Mouse (Mus musculus) MEL (cell line): ENCODE results near the gene Prph. TPM values are rescaled to one million over a fixed set of nuclear protein-coding genes. Genes with fewer than 3 reads are reported as not detected.

Experiments
- DNase-seq: peaks from one replicate; pipeline ENCODE4 v3.0.0; 2011; ENCODE audit warnings: low read depth, low spot score
- H3K27ac ChIP-seq: 2 replicates; pipeline ENCODE4 v1.5.1; 2012; ENCODE audit warnings: low read depth, mild to moderate bottlenecking, control low read depth, low read length, moderate library complexity; ENCODE audit not compliant: control insufficient read depth
- H3K27me3 ChIP-seq, 2 experiments: fragments of 150-350 bp in 1 of 2; sonication (generic) in 1 of 2; 2 replicates each; pipeline ENCODE4 v1.6.1; 2012; ENCODE audit warnings: low read length in 2 of 2, mild to moderate bottlenecking in 2 of 2, improper control_type of control experiment in 1 of 2, moderate library complexity in 1 of 2; ENCODE audit not compliant: insufficient read depth in 2 of 2, control insufficient read depth in 1 of 2
- H3K36me3 ChIP-seq, 2 experiments: 2 replicates each; pipeline ENCODE4 v1.6.1; 2012 to 2014; ENCODE audit warnings: low read length in 2 of 2, improper control_type of control experiment in 1 of 2, inconsistent platforms in 1 of 2, mild to moderate bottlenecking in 1 of 2; ENCODE audit not compliant: insufficient read depth in 2 of 2, control insufficient read depth in 1 of 2
- H3K4me1 ChIP-seq, 2 experiments: fragments of 150-350 bp in 1 of 2; sonication (generic) in 1 of 2; 2 replicates each; pipeline ENCODE4 v1.6.1; 2012; ENCODE audit warnings: low read length in 2 of 2, improper control_type of control experiment in 1 of 2, mild to moderate bottlenecking in 1 of 2; ENCODE audit not compliant: insufficient read depth in 2 of 2, control insufficient read depth in 1 of 2
- H3K4me3 ChIP-seq, 2 experiments: fragments of 150-350 bp in 1 of 2; sonication (generic) in 1 of 2; 2 replicates each; pipeline ENCODE4 v1.5.1; 2012; ENCODE audit warnings: low read depth in 2 of 2, low read length in 2 of 2, mild to moderate bottlenecking in 2 of 2, moderate library complexity in 2 of 2, control low read depth in 1 of 2, improper control_type of control experiment in 1 of 2; ENCODE audit not compliant: control insufficient read depth in 1 of 2, insufficient read depth in 1 of 2
- H3K79me2 ChIP-seq: 2 replicates; pipeline ENCODE4 v1.6.1; 2012; ENCODE audit warnings: mild to moderate bottlenecking, low read length, moderate library complexity; ENCODE audit not compliant: control insufficient read depth, poor library complexity, insufficient read depth
- H3K9ac ChIP-seq: 2 replicates; pipeline ENCODE4 v1.6.1; 2012; ENCODE audit warnings: low read depth, mild to moderate bottlenecking, control low read depth, low read length, moderate library complexity; ENCODE audit not compliant: control insufficient read depth, poor library complexity, severe bottlenecking
- H3K9me3 ChIP-seq: fragments of 150-350 bp; sonication (generic); replicated peaks from 2 replicates; pipeline ENCODE4 v1.6.1; 2012; ENCODE audit warnings: mild to moderate bottlenecking, low read length, improper control_type of control experiment, moderate library complexity; ENCODE audit not compliant: insufficient read depth
- BHLHE40 ChIP-seq: IDR thresholded peaks from 2 replicates; pipeline ENCODE4 v1.6.1; 2012; ENCODE audit warnings: low read depth, mild to moderate bottlenecking, inconsistent platforms, low read length, improper control_type of control experiment, borderline replicate concordance
- CHD1 ChIP-seq: IDR thresholded peaks from 2 replicates; pipeline ENCODE4 v1.6.1; 2012; ENCODE audit warnings: low read depth, mild to moderate bottlenecking, inconsistent platforms, low read length, improper control_type of control experiment
- CHD2 ChIP-seq: IDR thresholded peaks from 2 replicates; pipeline ENCODE4 v1.6.1; 2011; ENCODE audit warnings: low read length, improper control_type of control experiment
- CTCF ChIP-seq, 3 experiments: IDR thresholded peaks in 2 of 3; conservative IDR thresholded peaks in 1 of 3; 2 replicates each; pipeline ENCODE4 v1.5.1; 2011 to 2012; ENCODE audit warnings: low read length in 3 of 3, low read depth in 2 of 3, mild to moderate bottlenecking in 2 of 3, improper control_type of control experiment in 1 of 3, inconsistent platforms in 1 of 3, mixed read lengths in 1 of 3, moderate library complexity in 1 of 3; ENCODE audit not compliant: control insufficient read depth in 1 of 3, insufficient read depth in 1 of 3, poor library complexity in 1 of 3, severe bottlenecking in 1 of 3
- E2F4 ChIP-seq: IDR thresholded peaks from 2 replicates; pipeline ENCODE4 v1.6.1; 2011; ENCODE audit warnings: low read depth, low read length, improper control_type of control experiment, borderline replicate concordance
- ELF1 ChIP-seq: IDR thresholded peaks from 2 replicates; pipeline ENCODE4 v1.6.1; 2014; ENCODE audit warnings: low read depth, mild to moderate bottlenecking, inconsistent platforms, low read length, improper control_type of control experiment, moderate library complexity
- EP300 ChIP-seq, 2 experiments: IDR thresholded peaks; 2 replicates each; pipeline ENCODE4 v1.6.1; 2011; ENCODE audit warnings: improper control_type of control experiment in 2 of 2, low read length in 2 of 2, low read depth in 1 of 2, mild to moderate bottlenecking in 1 of 2
- GABPA ChIP-seq: IDR thresholded peaks from 2 replicates; pipeline ENCODE4 v1.6.1; 2012; ENCODE audit warnings: low read depth, mild to moderate bottlenecking, inconsistent platforms, low read length, improper control_type of control experiment, moderate library complexity
- GATA1 ChIP-seq: IDR thresholded peaks from 2 replicates; pipeline ENCODE4 v1.6.1; 2011; ENCODE audit warnings: low read depth, low read length, improper control_type of control experiment
- HCFC1 ChIP-seq: IDR thresholded peaks from 2 replicates; pipeline ENCODE4 v1.6.1; 2012; ENCODE audit warnings: low read depth, mild to moderate bottlenecking, inconsistent platforms, low read length, improper control_type of control experiment, moderate library complexity
- JUND ChIP-seq: IDR thresholded peaks from 2 replicates; pipeline ENCODE4 v1.6.1; 2011; ENCODE audit warnings: low read depth, mild to moderate bottlenecking, improper control_type of control experiment, low read length
- KAT2A ChIP-seq: conservative IDR thresholded peaks from 2 replicates; pipeline ENCODE4 v1.6.1; 2012; ENCODE audit warnings: low read depth, low read length, improper control_type of control experiment, inconsistent platforms
- MAFK ChIP-seq: IDR thresholded peaks from 2 replicates; pipeline ENCODE4 v1.6.1; 2011; ENCODE audit warnings: low read depth, mild to moderate bottlenecking, low read length, improper control_type of control experiment, borderline replicate concordance
- MAX ChIP-seq: IDR thresholded peaks from 2 replicates; pipeline ENCODE4 v1.6.1; 2011; ENCODE audit warnings: low read length, improper control_type of control experiment
- MAZ ChIP-seq: IDR thresholded peaks from 2 replicates; pipeline ENCODE4 v1.6.1; 2012; ENCODE audit warnings: low read depth, mild to moderate bottlenecking, inconsistent platforms, low read length, improper control_type of control experiment
- MEF2A ChIP-seq: IDR thresholded peaks from 2 replicates; pipeline ENCODE4 v1.6.1; 2014; ENCODE audit warnings: low read depth, mild to moderate bottlenecking, inconsistent platforms, low read length, improper control_type of control experiment; ENCODE audit not compliant: poor library complexity, insufficient replicate concordance, severe bottlenecking; ENCODE audit errors: extremely low read depth
- MXI1 ChIP-seq: IDR thresholded peaks from 2 replicates; pipeline ENCODE4 v1.6.1; 2011; ENCODE audit warnings: mild to moderate bottlenecking, low read depth, low read length, improper control_type of control experiment
- MYB ChIP-seq: IDR thresholded peaks from 2 replicates; pipeline ENCODE4 v1.6.1; 2011; ENCODE audit warnings: mild to moderate bottlenecking, low read depth, low read length, improper control_type of control experiment
- MYC ChIP-seq: IDR thresholded peaks from 2 replicates; pipeline ENCODE4 v1.6.1; 2011; ENCODE audit warnings: low read depth, mild to moderate bottlenecking, low read length, improper control_type of control experiment, moderate library complexity
- NELFE ChIP-seq: IDR thresholded peaks from 2 replicates; pipeline ENCODE4 v1.6.1; 2011; ENCODE audit warnings: low read depth, low read length, improper control_type of control experiment
- NRF1 ChIP-seq: IDR thresholded peaks from 2 replicates; pipeline ENCODE4 v1.6.1; 2014; ENCODE audit warnings: low read depth, mild to moderate bottlenecking, inconsistent platforms, low read length, improper control_type of control experiment, moderate library complexity; ENCODE audit not compliant: poor library complexity, insufficient read depth, severe bottlenecking
- POLR2A ChIP-seq, 2 experiments: IDR thresholded peaks; 2 replicates each; pipeline ENCODE4 v1.6.1; 2011 to 2012; ENCODE audit warnings: low read length in 2 of 2, mild to moderate bottlenecking in 2 of 2, control low read depth in 1 of 2, improper control_type of control experiment in 1 of 2, low read depth in 1 of 2, moderate library complexity in 1 of 2; ENCODE audit not compliant: control insufficient read depth in 1 of 2, insufficient read depth in 1 of 2, poor library complexity in 1 of 2
- POLR2AphosphoS2 ChIP-seq: IDR thresholded peaks from 2 replicates; pipeline ENCODE4 v1.6.1; 2011; ENCODE audit warnings: low read length, improper control_type of control experiment
- POLR2AphosphoS5 ChIP-seq: IDR thresholded peaks from 2 replicates; pipeline ENCODE4 v1.6.1; 2012; ENCODE audit warnings: low read depth, borderline replicate concordance, mild to moderate bottlenecking, inconsistent platforms, low read length, moderate library complexity, mixed read lengths
- RAD21 ChIP-seq: IDR thresholded peaks from 2 replicates; pipeline ENCODE4 v1.6.1; 2011; ENCODE audit warnings: mild to moderate bottlenecking, low read depth, low read length, improper control_type of control experiment
- RCOR1 ChIP-seq: IDR thresholded peaks from 2 replicates; pipeline ENCODE4 v1.6.1; 2012; ENCODE audit warnings: low read depth, mild to moderate bottlenecking, inconsistent platforms, low read length, improper control_type of control experiment
- SIN3A ChIP-seq: IDR thresholded peaks from 2 replicates; pipeline ENCODE4 v1.6.1; 2012; ENCODE audit warnings: low read length, improper control_type of control experiment, inconsistent platforms
- SMC3 ChIP-seq: IDR thresholded peaks from 2 replicates; pipeline ENCODE4 v1.6.1; 2011; ENCODE audit warnings: low read depth, low read length, improper control_type of control experiment
- TAL1 ChIP-seq: IDR thresholded peaks from 2 replicates; pipeline ENCODE4 v1.6.1; 2012; ENCODE audit warnings: mild to moderate bottlenecking, inconsistent platforms, low read length, moderate library complexity, mixed read lengths
- TCF12 ChIP-seq: IDR thresholded peaks from 2 replicates; pipeline ENCODE4 v1.6.1; 2014; ENCODE audit warnings: low read depth, mild to moderate bottlenecking, inconsistent platforms, low read length, improper control_type of control experiment, moderate library complexity
- UBTF ChIP-seq: IDR thresholded peaks from 2 replicates; pipeline ENCODE4 v1.6.1; 2012; ENCODE audit warnings: low read depth, mild to moderate bottlenecking, inconsistent platforms, low read length, improper control_type of control experiment, moderate library complexity, borderline replicate concordance; ENCODE audit not compliant: insufficient read depth
- USF1 ChIP-seq: IDR thresholded peaks from 2 replicates; pipeline ENCODE4 v1.6.1; 2014; ENCODE audit warnings: low read depth, mild to moderate bottlenecking, inconsistent platforms, low read length, improper control_type of control experiment, moderate library complexity
- USF2 ChIP-seq, 2 experiments: IDR thresholded peaks; 2 replicates each; pipeline ENCODE4 v1.6.1; 2011 to 2012; ENCODE audit warnings: improper control_type of control experiment in 2 of 2, low read length in 2 of 2, borderline replicate concordance in 1 of 2, inconsistent platforms in 1 of 2, low read depth in 1 of 2, mild to moderate bottlenecking in 1 of 2; ENCODE audit not compliant: insufficient read depth in 1 of 2
- ZC3H11A ChIP-seq: IDR thresholded peaks from 2 replicates; pipeline ENCODE4 v1.6.1; 2012; ENCODE audit warnings: low read depth, mild to moderate bottlenecking, inconsistent platforms, low read length, improper control_type of control experiment
- ZKSCAN1 ChIP-seq: IDR thresholded peaks from 2 replicates; pipeline ENCODE4 v1.6.1; 2012; ENCODE audit warnings: low read depth, mild to moderate bottlenecking, inconsistent platforms, low read length, improper control_type of control experiment, moderate library complexity
- ZMIZ1 ChIP-seq: IDR thresholded peaks from 2 replicates; pipeline ENCODE4 v1.6.1; 2012; ENCODE audit warnings: low read depth, mild to moderate bottlenecking, inconsistent platforms, low read length, improper control_type of control experiment, moderate library complexity
- polyA plus RNA-seq, 2 experiments: library from polyadenylated mRNA; stranded (reverse) in 1 of 2; unstranded in 1 of 2; fragments of >175 nt in 1 of 2; fragments of >200 nt in 1 of 2; gene quantifications; 2 replicates each; pipeline versions ENCODE4 v1.2.1 to v1.2.4; 2012; ENCODE audit warnings: low replicate concordance in 2 of 2, low read depth in 1 of 2; ENCODE audit not compliant: insufficient read length in 2 of 2, insufficient read depth in 1 of 2, missing spikeins in 1 of 2
- total RNA-seq: library from RNA; depleted of rRNA; stranded (reverse); fragments of 300-350 nt; gene quantifications from 2 replicates; pipeline ENCODE4 v1.2.3, GENCODE M21; 2012

Gene Prph
- total and polyA plus RNA-seq, 3 experiments = not detected

GRCm38 (mm10) chr15:99024668-99025314, 30.2 kb upstream of the Prph start:
- Histone ChIP-seq H3K4me3 (peak overlapping the region; percentile 8 to 44), H3K9ac (peak overlapping the region; percentile 31), H3K27me3 (no peaks in the 10 kb centered on the region), H3K4me1 (peaks cover 3 to 5% of the 10 kb centered on the region in 2 experiments; a peak in 3 of 4 replicates), H3K27ac (peak overlapping the region; percentile 15; the same call in 1 of the 2 replicates), H3K79me2 (peaks cover 2% of the 10 kb centered on the region; the same call in 1 of the 2 replicates), H3K36me3 (peaks cover 0 to 10% of the 10 kb centered on the region in 2 experiments; a peak in 2 of 4 replicates), H3K9me3 (no peaks in the 10 kb centered on the region)
- DNase-seq = peak; percentile 97
- TF ChIP-seq MAX = 0 out of 2 replicates have a peak, but pooled peaks have one; percentile 15
- TF ChIP-seq HCFC1 = peak; percentile 62
- TF ChIP-seq GATA1 = no peak
- TF ChIP-seq MEF2A = no peak
- no peak for TF ChIP-seq ZMIZ1
- TF ChIP-seq UBTF = no peak
- no peak; the same call in 1 of the 2 replicates for TF ChIP-seq NELFE
- no peak for TF ChIP-seq GABPA
- no peak for TF ChIP-seq USF2 (IDR thresholded peaks at IDR 0.05; ENCODE audit: borderline replicate concordance in 1 of 2, insufficient read depth in 1 of 2, low read depth in 1 of 2, low read length in 2 of 2)
- no peak for TF ChIP-seq E2F4
- no peak for TF ChIP-seq POLR2AphosphoS5
- no peak for TF ChIP-seq KAT2A
- TF ChIP-seq ZKSCAN1 = no peak
- TF ChIP-seq MAFK = no peak
- no peak for TF ChIP-seq POLR2AphosphoS2
- TF ChIP-seq POLR2A (IDR thresholded peaks at IDR 0.05; ENCODE audit: control insufficient read depth in 1 of 2, insufficient read depth in 1 of 2, low read depth in 1 of 2, low read length in 2 of 2, poor library complexity in 1 of 2) = peak in 1 of 2 experiments; percentile 46; a peak in 1 of 4 replicates
- TF ChIP-seq USF1 = 0 out of 2 replicates have a peak, but pooled peaks have one; percentile 5
- peak; percentile 71 for TF ChIP-seq SIN3A
- TF ChIP-seq MAZ = no peak; the same call in 1 of the 2 replicates
- TF ChIP-seq NRF1 = no peak
- no peak for TF ChIP-seq TAL1
- TF ChIP-seq RAD21 = peak; percentile 78
- no peak for TF ChIP-seq TCF12
- no peak for TF ChIP-seq JUND
- TF ChIP-seq MXI1 = peak; percentile 82
- TF ChIP-seq CHD2 = no peak
- TF ChIP-seq EP300 (IDR thresholded peaks at IDR 0.05; ENCODE audit: low read depth in 1 of 2, low read length in 2 of 2) = no peak
- peak; percentile 54; the same call in 1 of the 2 replicates for TF ChIP-seq ZC3H11A
- TF ChIP-seq MYC = peak; percentile 82
- no peak for TF ChIP-seq ELF1
- no peak for TF ChIP-seq BHLHE40
- peak; percentile 85 to 93 (median 86) for TF ChIP-seq CTCF (IDR thresholded peaks at IDR 0.05 in 2 of 3, conservative IDR thresholded peaks at IDR 0.05 in 1 of 3; ENCODE audit: control insufficient read depth in 1 of 3, insufficient read depth in 1 of 3, low read depth in 2 of 3, low read length in 3 of 3, poor library complexity in 1 of 3, severe bottlenecking in 1 of 3)
- TF ChIP-seq SMC3 = peak; percentile 75
- no peak for TF ChIP-seq MYB
- no peak for TF ChIP-seq CHD1
- TF ChIP-seq RCOR1 = no peak
